Comparison of ENCODE assay signal across 11 mouse cellular contexts in genomic region chr19:53412149-53412848, GRCm38 (mm10). TPM values are rescaled to one million over a fixed set of nuclear protein-coding genes. Genes with fewer than 3 reads are reported as not detected.
DNase-seq lines count a peak whose midpoint lies in the region; ATAC-seq lines count a peak whose summit lies in the region.
"Had no signal": no experiment of that assay in that cellular context is flagged by ENCODE, and none has a peak within 500 bp of the region (broad histone marks: within the 10 kb centered on the region; RNA-seq: fewer than 3 reads in every experiment).

No protein-coding gene starts in this region.

- ATAC-seq in limb, embryonic 12.5 days (ENCODE audit: insufficient number of reproducible peaks, insufficient read depth, low FRiP score, low TSS enrichment, low read depth), result peak; percentile 70

- no peaks in the 10 kb centered on the region for H3K27me3 ChIP-seq in limb, embryonic 12.5 days
- H3K27me3 ChIP-seq: neural tube, embryonic 12.5 days had no signal

- DNase-seq in adrenal gland, postnatal 36 days, result peak; percentile 25 to 31
- DNase-seq in adrenal gland, postnatal 4 days (ENCODE audit: low spot score in 2 of 2), result no peak
- peak; percentile 57 for DNase-seq in left cerebral cortex, adult 11 months (ENCODE audit: low spot score)
- DNase-seq in left cerebral cortex, postnatal 10 days (ENCODE audit: extremely low spot score in 1 of 2, low spot score in 2 of 2), result no peak
- DNase-seq in embryo, embryonic 10 days (ENCODE audit: low spot score), result peak; percentile 76
- DNase-seq in T-cell, adult 2 months (ENCODE audit: low spot score), result no peak
- DNase-seq in urinary bladder, adult 18-20 months (ENCODE audit: low spot score in 2 of 2), result no peak
- DNase-seq: layer of hippocampus, postnatal 36 days had no signal

- H3K4me3 ChIP-seq in limb, embryonic 12.5 days (replicated peaks), result no peak overlapping the region
- H3K4me3 ChIP-seq: neural tube, embryonic 12.5 days had no signal

- H3K4me2 ChIP-seq in limb, embryonic 12.5 days, result 0 out of 2 replicates have a peak overlapping the region, but pooled peaks have one; percentile 5
- H3K4me2 ChIP-seq: neural tube, embryonic 12.5 days had no signal

- 10% methylated on average over 6 of the region's 6 CpGs for WGBS in limb, embryonic 12.5 days

- peaks cover 26% of the 10 kb centered on the region for H3K4me1 ChIP-seq in limb, embryonic 12.5 days (replicated peaks)

- H3K9ac ChIP-seq in limb, embryonic 12.5 days (replicated peaks), result no peak overlapping the region; the same call in 1 of the 2 replicates
- H3K9ac ChIP-seq: neural tube, embryonic 12.5 days had no signal

- no peaks in the 10 kb centered on the region for H3K36me3 ChIP-seq in limb, embryonic 12.5 days
- H3K36me3 ChIP-seq: neural tube, embryonic 12.5 days had no signal

- intact Hi-C loops in left cerebral cortex, postnatal 10 days (cut with DNase I), result loop anchor here (5.0 kb wide), 1 partner anchor 165 kb away; no protein-coding TSS in a partner anchor

- H3K27ac ChIP-seq in limb, embryonic 12.5 days, result peak overlapping the region; percentile 82
- H3K27ac ChIP-seq: neural tube, embryonic 12.5 days had no signal

- H3K9me3 ChIP-seq in limb, embryonic 12.5 days, result no peaks in the 10 kb centered on the region
- H3K9me3 ChIP-seq: neural tube, embryonic 12.5 days had no signal

RNA-seq across cellular contexts. Expression of gene Smndc1, which starts 21.9 kb away (rescaled TPM):
- total RNA-seq in adrenal gland, postnatal 36 days (2021), result 10 to 100 TPM; 46.5 to 49.3 TPM
- total RNA-seq in adrenal gland, postnatal 4 days (2021), result 10 to 100 TPM; 49.1 to 52.1 TPM
- 10 to 100 TPM; 32.3 to 38.3 TPM for total RNA-seq in left cerebral cortex, postnatal 10 days (2021)
- polyA plus RNA-seq in limb, embryonic 12.5 days (2016; fragmentation: Nextera tagmentation; extraction: Ambion mirVana), result 46.7 and 53.1 TPM in 2 replicates

RNA-seq across cellular contexts. Expression of gene Gm10197, which starts 40.7 kb away (rescaled TPM):
- total RNA-seq in adrenal gland, postnatal 36 days (2021), result not detected
- total RNA-seq in adrenal gland, postnatal 4 days (2021), result not detected
- not detected for total RNA-seq in left cerebral cortex, postnatal 10 days (2021)
- polyA plus RNA-seq in limb, embryonic 12.5 days (2016; fragmentation: Nextera tagmentation; extraction: Ambion mirVana), result not detected in 2 replicates
- total RNA-seq: gastrocnemius, adult 8-10 months; layer of hippocampus, postnatal 36 days had no signal
- polyA plus RNA-seq: neural tube, embryonic 12.5 days had no signal

Comparison
In these comparisons a context has a peak if more than half of its experiments do, and no peak if none do; other contexts are left out.
1. DNase-seq: peak in adrenal gland, postnatal 36 days (2 of 2), left cerebral cortex, adult 11 months (single experiment) and embryo, embryonic 10 days (single experiment); none in adrenal gland, postnatal 4 days (0 of 2), left cerebral cortex, postnatal 10 days (0 of 2), T-cell, adult 2 months (single experiment) and urinary bladder, adult 18-20 months (0 of 2).